Mouse (Mus musculus): ENCODE results near the gene Denr. TPM values are rescaled to one million over a fixed set of nuclear protein-coding genes. Genes with fewer than 3 reads are reported as not detected.

Gene Denr
- total RNA-seq, 2 experiments from 2014 or later: 40.1 to 49.3 TPM

- no peak overlapping the region for H3K4me3 ChIP-seq
- DNase-seq: no peak
- no peak for TF ChIP-seq CTCF (IDR thresholded peaks at IDR 0.05)
- H3K27ac ChIP-seq: no peak overlapping the region
- intact Hi-C loops (cut with DNase I): no loop called here
Observed at GRCm38 (mm10) chr5:123961046-123961445, 54.1 kb downstream of the Denr start.

GRCm38 (mm10) chr5:123964208-123964607, 57.2 kb downstream of the Denr start:
- no peak for DNase-seq
- H3K4me3 ChIP-seq: no peak overlapping the region
- H3K27ac ChIP-seq: no peak overlapping the region
- no peak for TF ChIP-seq CTCF (IDR thresholded peaks at IDR 0.05)
- intact Hi-C loops (cut with DNase I): no loop called here

DNA sequence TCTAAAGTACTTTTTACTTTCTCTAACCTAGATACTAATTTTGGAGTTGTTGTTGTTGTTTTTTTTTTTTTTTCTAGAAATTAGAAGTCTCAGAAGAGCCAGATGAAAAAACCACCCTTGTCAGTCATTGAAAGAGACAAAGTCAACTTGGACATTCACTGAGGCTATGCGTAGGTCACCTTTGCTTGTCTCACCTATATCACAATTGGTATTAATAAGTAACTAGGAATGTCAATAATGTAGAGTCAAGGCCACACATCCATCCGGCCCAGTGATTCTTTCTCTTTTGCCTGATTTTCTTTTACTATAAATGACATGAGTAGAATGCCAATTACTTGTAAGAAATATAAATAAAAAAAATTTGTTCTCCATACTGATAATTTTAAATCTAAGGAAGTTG, 59.8 kb downstream of the Denr start:
- Histone ChIP-seq H3K4me3 (no peak overlapping the region), H3K27ac (no peak overlapping the region)
- no peak for DNase-seq
- TF ChIP-seq CTCF (IDR thresholded peaks at IDR 0.05): no peak
- intact Hi-C loops (cut with DNase I): no loop called here

DNA sequence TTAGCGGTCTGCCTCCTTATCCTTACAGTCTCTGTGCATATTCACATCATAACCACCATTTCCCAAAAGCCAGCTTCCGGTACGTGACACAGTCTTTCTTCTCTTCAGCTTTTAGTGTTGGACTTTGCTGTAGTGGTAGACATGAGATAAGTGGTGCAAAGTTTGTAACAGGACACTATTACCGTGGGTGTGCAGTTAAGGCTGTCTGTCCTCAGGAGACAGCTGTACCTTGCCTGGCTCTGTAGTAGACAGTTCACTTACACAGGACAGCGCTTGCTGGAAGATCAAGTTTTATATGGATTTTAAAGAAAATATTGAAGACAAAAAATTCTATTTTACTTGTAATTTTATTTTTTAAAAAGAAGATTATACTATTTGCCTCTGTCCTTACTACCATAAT, 61.5 kb downstream of the Denr start:
- DNase-seq: no peak
- no peak for TF ChIP-seq CTCF (IDR thresholded peaks at IDR 0.05)
- H3K27ac ChIP-seq: no peak overlapping the region
- H3K4me3 ChIP-seq: no peak overlapping the region
- intact Hi-C loops (cut with DNase I): no loop called here

- no peak for TF ChIP-seq CTCF (IDR thresholded peaks at IDR 0.05)
- intact Hi-C loops (cut with DNase I): no loop called here
- H3K27ac ChIP-seq: no peak overlapping the region
- no peak overlapping the region for H3K4me3 ChIP-seq
- DNase-seq: no peak
Observed at GRCm38 (mm10) chr5:123969216-123969615, 62.2 kb downstream of the Denr start.

DNA sequence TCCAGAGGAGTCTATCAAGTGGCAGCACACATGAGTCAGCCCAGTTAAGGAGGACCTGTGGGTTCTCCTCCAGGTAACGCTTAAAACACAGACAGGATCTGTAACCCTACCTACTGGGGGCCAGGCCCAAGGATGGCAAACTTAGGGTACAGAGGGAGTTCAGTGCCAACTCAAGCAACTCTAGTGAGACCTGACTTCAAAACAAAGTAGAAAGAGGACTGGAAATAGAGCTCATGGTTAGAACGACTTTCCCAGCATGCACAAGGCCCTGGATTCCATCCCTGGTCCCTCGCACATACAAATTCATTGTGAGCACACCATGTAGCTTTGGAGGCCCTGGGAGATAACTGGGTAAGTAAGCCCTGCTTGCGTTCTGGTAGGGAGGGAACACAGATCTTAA, 63.6 kb downstream of the Denr start:
- no peak overlapping the region for H3K27ac ChIP-seq
- TF ChIP-seq CTCF (IDR thresholded peaks at IDR 0.05): no peak
- no peak for DNase-seq
- no peak overlapping the region for H3K4me3 ChIP-seq
- intact Hi-C loops (cut with DNase I): no loop called here

GRCm38 (mm10) chr5:123972453-123972852, 65.5 kb downstream of the Denr start:
- Histone ChIP-seq H3K27ac (no peak overlapping the region), H3K4me3 (no peak overlapping the region)
- intact Hi-C loops (cut with DNase I): no loop called here
- no peak for DNase-seq
- TF ChIP-seq CTCF (IDR thresholded peaks at IDR 0.05): no peak

DNA sequence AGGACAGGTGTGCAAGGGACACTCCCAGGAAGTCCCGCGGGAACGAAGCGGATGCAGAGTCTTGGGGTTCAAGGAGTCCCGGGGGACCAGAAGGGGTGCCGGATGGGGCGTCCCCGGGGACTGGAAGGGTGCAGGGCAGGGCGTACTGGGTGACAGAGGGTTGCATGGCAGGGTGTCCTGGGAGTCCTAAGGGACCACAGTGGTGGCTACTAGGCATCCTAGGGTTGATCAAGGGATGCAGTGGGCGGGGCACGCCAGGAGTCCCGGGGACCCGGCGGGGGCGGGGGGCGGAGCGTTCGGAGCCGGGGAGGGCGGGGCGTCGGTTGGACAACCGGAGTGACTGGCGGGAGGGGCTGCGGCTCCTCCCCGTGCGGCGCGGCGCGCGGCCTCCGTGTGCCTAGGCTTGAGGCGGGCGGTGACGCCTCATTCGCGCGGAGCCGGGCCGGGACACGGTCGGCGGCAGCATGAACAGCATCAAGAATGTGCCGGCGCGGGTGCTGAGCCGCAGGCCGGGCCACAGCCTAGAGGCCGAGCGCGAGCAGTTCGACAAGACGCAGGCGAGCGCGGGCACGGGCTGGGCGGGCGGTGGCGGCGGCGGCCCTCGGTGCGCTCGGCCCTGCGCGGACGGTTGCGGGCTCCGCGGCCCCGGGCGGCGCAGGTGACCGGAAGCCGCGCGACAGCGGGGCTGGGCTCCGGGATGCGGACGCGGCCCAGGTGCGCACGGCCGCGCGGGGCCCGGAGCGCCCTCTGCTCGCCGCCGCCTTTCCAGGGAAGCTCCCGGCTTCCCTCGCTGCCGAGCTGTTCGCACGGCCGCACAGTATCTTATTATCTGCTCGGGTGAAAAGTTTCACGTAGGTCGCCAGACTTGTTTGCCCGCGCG, 66.6 kb downstream of the Denr start, which contains the start of gene Hip1r:
TSS of gene Hip1r (plus strand) at position 330 of the 880 bp plus-strand sequence.
- H3K4me3 ChIP-seq: peak within 1 kb of the TSS; percentile 80
- TF ChIP-seq CTCF (IDR thresholded peaks at IDR 0.05): no peak; the same call in 1 of the 2 replicates
- intact Hi-C loops (cut with DNase I): no loop called here
- H3K27ac ChIP-seq: peak within 1 kb of the TSS; percentile 82
- DNase-seq: peak; percentile 89

GRCm38 (mm10) chr5:123974179-123974485, 67.2 kb downstream of the Denr start:
- intact Hi-C loops (cut with DNase I): no loop called here
- Histone ChIP-seq H3K27ac (peak overlapping the region; percentile 82), H3K4me3 (peak overlapping the region; percentile 80)
- no peak for TF ChIP-seq CTCF (IDR thresholded peaks at IDR 0.05)
- no peak for DNase-seq

- Histone ChIP-seq H3K4me3 (peak overlapping the region; percentile 80), H3K27ac (peak overlapping the region; percentile 25; the same call in 1 of the 2 replicates)
- intact Hi-C loops (cut with DNase I): no loop called here
Observed at GRCm38 (mm10) chr5:123974616-123975111, 67.7 kb downstream of the Denr start.

DNA sequence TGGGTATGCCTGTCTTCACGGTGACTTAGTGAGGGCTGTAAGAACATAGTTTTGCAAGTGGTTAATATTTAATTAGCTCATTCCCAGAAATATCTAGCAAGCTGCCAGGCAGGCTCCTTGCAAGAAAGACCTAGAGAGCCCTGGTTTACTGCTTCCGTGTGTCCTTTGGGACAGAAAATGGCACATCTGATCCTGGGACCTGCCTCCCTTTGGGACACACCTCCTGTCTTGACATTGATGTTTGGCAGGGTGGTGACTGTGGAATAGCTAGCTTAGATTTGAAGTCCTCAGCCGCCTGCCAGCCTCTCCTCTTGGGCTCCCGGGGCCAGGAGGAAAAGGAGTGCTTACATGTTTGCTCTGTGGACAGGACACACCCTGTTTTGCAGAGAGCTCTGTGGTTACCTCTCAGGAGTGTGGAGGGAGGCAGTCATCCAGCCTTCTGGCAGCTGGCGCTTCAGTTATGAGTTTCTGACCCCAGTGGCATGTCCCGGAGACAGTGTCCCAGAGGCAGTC, 68.7 kb downstream of the Denr start:
- H3K27ac ChIP-seq: peak overlapping the region; percentile 50

More at GRCm38 (mm10) chr5:123974616-123975111, 67.7 kb downstream of the Denr start:
- DNase-seq: no peak
- TF ChIP-seq CTCF (IDR thresholded peaks at IDR 0.05): no peak

DNA sequence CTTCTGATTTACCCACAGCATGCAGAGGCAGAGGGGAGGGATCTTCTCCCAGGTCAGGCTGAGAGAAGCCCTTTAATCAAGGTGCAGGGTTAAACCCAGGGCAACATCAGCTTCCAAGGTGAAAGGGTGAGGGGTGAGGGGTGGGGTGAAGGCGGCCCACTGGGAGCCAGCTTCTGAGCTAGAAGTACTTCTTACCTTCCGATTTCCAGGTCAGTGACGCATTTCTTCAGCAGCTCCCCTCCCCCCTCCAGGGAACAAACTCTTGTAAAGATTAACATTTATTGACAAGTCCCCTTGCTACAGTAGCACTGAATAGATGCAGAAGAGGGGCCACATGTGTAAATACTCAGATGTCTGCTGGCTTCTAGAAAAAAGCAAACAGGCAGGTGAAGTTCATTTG, 70.3 kb downstream of the Denr start:
- intact Hi-C loops (cut with DNase I): no loop called here
- no peak for TF ChIP-seq CTCF (IDR thresholded peaks at IDR 0.05)
- no peak for DNase-seq
- H3K4me3 ChIP-seq: no peak overlapping the region
- H3K27ac ChIP-seq: no peak overlapping the region

More for the DNA sequence above, 68.7 kb downstream of the Denr start:
- peak overlapping the region; percentile 80 for H3K4me3 ChIP-seq
- TF ChIP-seq CTCF (IDR thresholded peaks at IDR 0.05): no peak
- no peak for DNase-seq
- intact Hi-C loops (cut with DNase I): no loop called here

DNA sequence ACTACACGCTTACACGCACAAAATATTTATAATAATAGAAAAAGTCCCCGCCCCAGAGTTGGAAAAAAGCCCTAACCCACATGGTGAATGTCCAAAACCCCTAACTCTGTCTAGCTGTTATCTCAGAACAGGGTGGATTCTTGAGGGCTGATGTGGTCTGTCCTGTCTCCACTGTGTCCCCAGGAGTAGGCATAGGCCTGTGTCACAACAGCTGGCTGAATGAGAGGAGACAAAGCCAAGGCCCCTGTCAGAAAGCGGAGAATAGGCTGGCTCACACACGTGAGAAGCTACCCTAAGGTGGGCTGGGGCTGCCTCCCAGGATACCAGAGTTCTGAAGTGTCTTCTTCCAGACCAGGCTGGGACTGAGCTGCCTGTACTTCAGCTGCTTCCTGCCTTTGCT, 71.2 kb downstream of the Denr start:
- intact Hi-C loops (cut with DNase I): no loop called here
- no peak for TF ChIP-seq CTCF (IDR thresholded peaks at IDR 0.05)
- DNase-seq: no peak
- H3K4me3 ChIP-seq: no peak overlapping the region
- H3K27ac ChIP-seq: peak overlapping the region; percentile 24; the same call in 1 of the 2 replicates

Other genes with a start within 250 kb of the Denr start
- 100 to 1,000 TPM; 286 to 331 TPM for gene Clip1, start 222.6 kb upstream of the Denr start, total RNA-seq (2021)
- gene Zcchc8, start 186.1 kb upstream of the Denr start, total RNA-seq (2021): 10 to 100 TPM; 17.1 to 22.0 TPM
- 10 to 100 TPM; 39.4 to 41.2 TPM for gene Rsrc2, start 157.8 kb upstream of the Denr start, total RNA-seq (2021)
- not detected for gene Kntc1, start 157.5 kb upstream of the Denr start, total RNA-seq (2021)
- gene Hcar2, start 41.7 kb upstream of the Denr start, total RNA-seq (2021): not detected
- under 1 TPM; 0.08 to 0.17 TPM for gene Hcar1, start 27.2 kb upstream of the Denr start, total RNA-seq (2021)
- gene Gm43518, start 20.2 kb downstream of the Denr start, total RNA-seq (2021): 1 to 10 TPM in 1 of 2 experiments, under 1 TPM in 1; 0.89 to 1.1 TPM
- under 1 TPM; 0.66 to 0.73 TPM for gene Ccdc62, start 23.5 kb downstream of the Denr start, total RNA-seq (2021)
- 10 to 100 TPM in 1 of 2 experiments, 1 to 10 TPM in 1; 5.6 to 14.3 TPM for gene Hip1r, start 66.5 kb downstream of the Denr start, total RNA-seq (2021)
- gene Vps37b, start 125.1 kb downstream of the Denr start, total RNA-seq (2021): 1 to 10 TPM; 4.1 to 6.2 TPM
- gene Abcb9, start 188.6 kb downstream of the Denr start, total RNA-seq (2021): 10 to 100 TPM in 1 of 2 experiments, 1 to 10 TPM in 1; 7.1 to 11.9 TPM
- gene Ogfod2, start 205.1 kb downstream of the Denr start, total RNA-seq (2021): 10 to 100 TPM; 11.7 to 12.2 TPM
- gene Arl6ip4, start 208.9 kb downstream of the Denr start, total RNA-seq (2021): 10 to 100 TPM; 38.3 to 41.2 TPM